Mouse (Mus musculus): ENCODE results near the gene Chpf.

DNA sequence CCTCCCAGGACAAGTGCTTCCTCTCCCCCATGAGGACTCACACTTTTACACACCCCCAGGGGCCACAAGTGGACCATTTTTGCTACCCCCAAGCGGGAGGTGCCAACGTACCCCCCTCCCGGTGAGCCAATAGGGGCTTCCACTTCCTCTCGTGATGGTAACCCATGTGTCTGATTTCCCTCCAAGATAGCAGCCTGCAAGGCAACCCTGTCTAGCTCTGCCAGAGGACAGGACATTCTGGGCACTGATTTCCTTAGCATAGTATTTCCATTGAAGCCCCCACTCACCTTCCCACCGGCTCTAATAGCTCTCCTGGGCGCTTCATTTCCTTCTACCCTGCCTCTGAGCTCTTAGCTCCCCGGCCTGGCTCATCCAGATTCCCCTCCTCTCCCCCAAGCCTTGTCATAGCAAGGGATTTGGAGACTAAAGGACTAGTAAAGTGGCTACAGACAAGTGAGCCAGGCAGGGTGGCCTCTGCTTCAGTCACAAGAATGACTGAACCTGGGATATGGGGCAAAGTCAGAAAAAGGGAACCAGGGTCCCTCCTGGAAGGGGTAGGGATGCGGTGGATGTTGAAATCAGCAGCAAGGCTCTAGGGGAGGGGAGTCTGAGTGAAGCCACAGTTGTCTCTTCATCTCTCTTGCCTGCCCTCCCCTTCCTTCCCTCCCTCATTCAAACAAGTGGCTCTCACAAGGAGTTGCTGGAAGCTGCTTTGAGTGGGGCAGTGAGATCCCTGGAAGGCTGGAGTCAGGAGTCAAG lies 29.6 kb downstream of the Chpf start:
- TF ChIP-seq POLR2A (IDR thresholded peaks at IDR 0.05; ENCODE audit: insufficient read depth, low read depth, low read length) = no peak
- no peak for TF ChIP-seq CTCF (IDR thresholded peaks at IDR 0.05)
- TF ChIP-seq EP300 (IDR thresholded peaks at IDR 0.05; ENCODE audit: insufficient read depth, low read depth, low read length) = no peak
